Mouse (Mus musculus) limb, embryonic 14.5 days (tissue): ENCODE data around the gene Tnrc6a. TPM values are rescaled to one million over a fixed set of nuclear protein-coding genes. Genes with fewer than 3 reads are reported as not detected.

Experiments
- ATAC-seq: fragments of 200-750 bp; cut with Nextera tagmentation; 2 replicates; pipeline ENCODE4 v1.8.0; 2017; ENCODE audit warnings: low read depth, moderate number of reproducible peaks, moderate TSS enrichment; ENCODE audit not compliant: low FRiP score
- DNase-seq: peaks from one replicate; pipeline ENCODE4 v3.0.0-alpha.2; 2015; ENCODE audit warnings: low spot score
- H3K27ac ChIP-seq: fragments of 300-500 bp; sonication (generic); replicated peaks from 2 replicates; pipeline ENCODE4 v1.5.1; 2014; ENCODE audit warnings: low read depth, mild to moderate bottlenecking, low read length, moderate library complexity, mixed read lengths
- H3K27me3 ChIP-seq: fragments of 300-500 bp; sonication (generic); 2 replicates; pipeline ENCODE4 v1.6.1; 2014; ENCODE audit warnings: low read length, mixed read lengths; ENCODE audit not compliant: control insufficient read depth, insufficient read depth
- H3K36me3 ChIP-seq: fragments of 300-500 bp; sonication (generic); 2 replicates; pipeline ENCODE4 v1.6.1; 2014; ENCODE audit warnings: mild to moderate bottlenecking, low read length, moderate library complexity, mixed read lengths; ENCODE audit not compliant: control insufficient read depth, insufficient read depth
- H3K4me1 ChIP-seq: fragments of 300-500 bp; sonication (generic); 2 replicates; pipeline ENCODE4 v1.6.1; 2014; ENCODE audit warnings: antibody characterized with exemption, low read length, mixed read lengths; ENCODE audit not compliant: control insufficient read depth, insufficient read depth
- H3K4me2 ChIP-seq: fragments of 300-500 bp; sonication (generic); replicated peaks from 2 replicates; pipeline ENCODE4 v1.6.1; 2014; ENCODE audit warnings: low read depth, mild to moderate bottlenecking, low read length, moderate library complexity; ENCODE audit not compliant: severe bottlenecking
- H3K4me3 ChIP-seq: fragments of 300-500 bp; sonication (generic); replicated peaks from 2 replicates; pipeline ENCODE4 v1.5.1; 2014; ENCODE audit warnings: low read length
- H3K9ac ChIP-seq: fragments of 300-500 bp; sonication (generic); 2 replicates; pipeline ENCODE4 v1.6.1; 2014; ENCODE audit warnings: mild to moderate bottlenecking, low read depth, low read length, moderate library complexity; ENCODE audit not compliant: severe bottlenecking
- H3K9me3 ChIP-seq: fragments of 300-500 bp; sonication (generic); 2 replicates; pipeline ENCODE4 v1.6.1; 2016; ENCODE audit warnings: low read length; ENCODE audit not compliant: control insufficient read depth
- POLR2A ChIP-seq: fragments of 200-500 bp; IDR thresholded peaks from 2 replicates; pipeline ENCODE4 v1.8.0; 2012; ENCODE audit warnings: inconsistent platforms, mild to moderate bottlenecking, moderate library complexity, borderline replicate concordance; ENCODE audit not compliant: insufficient read depth, insufficient read length; ENCODE audit errors: extremely low read depth
- WGBS: fragments of 180-500 bp; shearing (Covaris S2); extraction: QIAGEN DNeasy Blood & Tissue Kit; methylation state at CpG from one replicate; pipeline ENCODE4 v1.1.7; 2014; 5-methylcytosine and 5-hydroxymethylcytosine counted together
- polyA plus RNA-seq, 2 experiments: library from polyadenylated mRNA; depleted of rRNA in 1 of 2; stranded (reverse) in 1 of 2; unstranded in 1 of 2; fragments of >200 nt; fragmentation: Nextera tagmentation in 1 of 2; extraction: Ambion mirVana in 1 of 2; gene quantifications; 2 replicates each; pipeline versions ENCODE4 v1.2.1 to v1.2.3; 2012 to 2014

Gene Tnrc6a
- polyA plus RNA-seq, 2 experiments, result 44.3 to 62.3 TPM

DNA sequence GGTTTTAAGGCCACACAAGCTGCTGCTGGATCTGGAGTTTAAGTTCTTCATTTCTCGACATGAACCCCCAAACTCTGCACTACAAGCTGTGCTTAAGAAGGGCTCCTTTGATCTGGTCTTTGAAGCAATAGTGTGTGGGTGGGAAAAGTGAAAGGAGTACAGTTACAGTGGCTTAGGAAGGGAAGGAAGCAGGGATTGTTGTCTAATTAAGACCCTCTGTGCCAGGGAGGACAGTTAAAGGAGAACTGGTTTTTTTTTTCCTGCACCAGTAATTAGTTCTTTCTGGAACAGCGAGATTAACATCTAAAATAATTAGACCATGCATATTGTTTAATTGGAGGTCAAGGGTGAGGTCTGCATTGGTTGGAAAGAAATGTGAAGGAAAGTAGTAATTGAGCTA lies 11.2 kb downstream of the Tnrc6a start:
- Histone ChIP-seq H3K27ac (no peak overlapping the region), H3K4me2 (no peak overlapping the region), H3K27me3 (no peaks in the 10 kb centered on the region), H3K9me3 (no peaks in the 10 kb centered on the region), H3K4me3 (no peak overlapping the region), H3K4me1 (peaks cover 6% of the 10 kb centered on the region), H3K9ac (no peak overlapping the region), H3K36me3 (peaks cover 34% of the 10 kb centered on the region)
- TF ChIP-seq POLR2A, result no peak
- WGBS, result 8% methylated on average over 2 of the region's 2 CpGs
- ATAC-seq (no peak), DNase-seq (no peak)

DNA sequence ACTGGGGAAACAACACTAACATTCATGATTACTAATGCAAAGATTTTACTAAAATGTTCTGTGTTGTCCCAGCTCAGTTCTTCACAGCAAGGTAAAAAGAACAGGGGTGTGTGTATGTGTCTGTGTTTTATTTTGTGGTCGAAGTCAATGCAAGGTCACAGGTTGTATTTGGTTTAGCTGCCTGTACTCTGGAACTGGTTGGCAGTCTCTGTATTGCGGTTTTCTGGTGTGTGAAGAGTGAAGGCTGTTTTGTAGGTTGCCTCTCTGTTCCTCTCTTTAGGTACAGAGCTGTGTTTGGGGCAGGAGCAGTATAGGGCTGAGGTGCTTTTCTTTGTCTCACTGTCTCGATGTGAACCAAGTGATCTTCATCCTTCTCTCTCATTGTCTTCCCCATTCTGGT lies 12.0 kb downstream of the Tnrc6a start:
- Histone ChIP-seq H3K27ac (no peak overlapping the region), H3K9me3 (no peaks in the 10 kb centered on the region), H3K4me2 (no peak overlapping the region), H3K4me1 (peaks cover 6% of the 10 kb centered on the region), H3K36me3 (peaks cover 30% of the 10 kb centered on the region), H3K9ac (no peak overlapping the region), H3K27me3 (no peaks in the 10 kb centered on the region), H3K4me3 (no peak overlapping the region)
- ATAC-seq (no peak), DNase-seq (no peak)
- WGBS, result 83% methylated on average over 3 of the region's 3 CpGs
- TF ChIP-seq POLR2A, result no peak

DNA sequence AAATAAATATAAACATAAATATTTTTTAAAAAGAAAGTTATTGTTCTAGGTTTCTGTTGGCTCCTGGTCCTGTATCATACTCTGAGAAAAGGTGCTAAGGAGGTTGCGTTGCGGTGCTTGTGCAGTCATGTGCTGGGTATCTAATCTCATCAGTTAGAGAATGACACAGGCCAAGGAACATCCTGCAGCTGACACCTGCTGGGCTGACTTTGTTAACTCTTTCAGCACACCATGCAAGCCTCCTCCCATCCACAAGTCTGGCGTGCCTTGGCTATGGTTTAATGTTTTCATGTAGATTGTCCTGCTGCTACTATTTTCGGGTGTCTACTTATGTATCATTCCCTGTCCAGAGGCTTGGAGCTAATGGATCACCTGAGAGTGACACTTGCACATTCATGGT lies 14.3 kb downstream of the Tnrc6a start:
- H3K4me2 ChIP-seq, result no peak overlapping the region
- H3K4me3 ChIP-seq, result no peak overlapping the region
- no peak for TF ChIP-seq POLR2A
- no peak for ATAC-seq
- H3K27ac ChIP-seq, result no peak overlapping the region
- peaks cover 20% of the 10 kb centered on the region for H3K36me3 ChIP-seq
- no peak overlapping the region for H3K9ac ChIP-seq
- no peaks in the 10 kb centered on the region for H3K27me3 ChIP-seq
- no peak for DNase-seq
- WGBS, result 88% methylated on average over 4 of the region's 4 CpGs
- H3K9me3 ChIP-seq, result no peaks in the 10 kb centered on the region
- peaks cover 6% of the 10 kb centered on the region for H3K4me1 ChIP-seq

DNA sequence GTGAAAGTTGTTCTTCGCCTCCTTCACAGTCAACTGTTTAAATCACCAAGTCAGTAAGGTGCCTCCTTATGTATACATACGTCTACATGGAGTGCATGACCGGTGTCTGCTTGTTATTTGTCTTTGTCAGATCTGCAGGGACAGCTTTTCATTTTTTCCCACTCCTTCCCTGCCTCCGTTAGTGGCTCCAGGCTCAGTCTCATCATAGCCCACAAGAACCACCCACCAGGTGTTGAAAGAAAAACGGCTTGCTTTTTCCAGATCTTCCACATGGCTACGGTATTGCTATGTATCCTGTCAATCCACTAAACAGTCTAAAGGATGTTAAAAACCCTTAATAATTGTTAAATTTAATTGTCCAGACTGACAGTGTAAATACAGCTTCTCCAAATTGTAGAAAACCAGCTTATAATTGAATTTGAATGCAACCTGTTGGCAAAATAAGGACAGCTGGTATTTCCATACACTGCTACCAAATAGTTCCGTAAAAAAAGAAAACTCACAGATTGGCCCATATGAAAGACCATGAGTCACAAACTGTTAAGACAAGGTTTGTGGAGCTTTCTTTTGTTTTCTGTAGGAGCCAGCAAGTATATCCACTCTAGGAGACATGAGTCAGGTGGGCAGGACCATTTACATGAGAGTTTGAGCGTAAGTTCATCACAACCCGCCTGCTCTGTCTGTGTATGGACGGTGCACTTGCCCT lies 22.6 kb downstream of the Tnrc6a start:
- DNase-seq (no peak), ATAC-seq (no peak)
- Histone ChIP-seq H3K27me3 (no peaks in the 10 kb centered on the region), H3K27ac (no peak overlapping the region), H3K9ac (no peak overlapping the region), H3K4me3 (no peak overlapping the region), H3K4me2 (no peak overlapping the region), H3K9me3 (no peaks in the 10 kb centered on the region), H3K36me3 (peaks cover 34% of the 10 kb centered on the region), H3K4me1 (no peaks in the 10 kb centered on the region)
- WGBS, result 81% methylated on average over 10 of the region's 10 CpGs
- TF ChIP-seq POLR2A, result no peak

DNA sequence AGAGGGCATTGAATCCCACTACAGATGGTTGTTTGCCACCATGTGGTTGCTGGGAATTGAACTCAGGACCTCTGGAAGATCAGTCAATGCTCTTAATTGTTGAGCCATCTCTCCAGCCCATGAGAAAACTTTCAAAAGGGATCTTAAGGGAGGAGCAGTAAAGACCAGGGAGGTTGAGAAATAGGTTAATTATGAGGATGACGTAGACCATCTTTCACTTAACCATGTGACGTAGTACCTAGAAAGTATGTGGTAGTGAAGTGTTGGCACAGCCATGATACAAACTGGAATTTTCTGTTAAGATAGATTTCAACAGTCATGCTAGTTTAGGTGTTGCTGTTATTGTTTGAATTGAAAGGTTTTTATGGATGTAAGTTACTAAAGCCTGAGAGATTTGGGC lies 24.1 kb downstream of the Tnrc6a start:
- Histone ChIP-seq H3K27me3 (no peaks in the 10 kb centered on the region), H3K4me2 (no peak overlapping the region), H3K4me1 (no peaks in the 10 kb centered on the region), H3K4me3 (no peak overlapping the region), H3K36me3 (peaks cover 41% of the 10 kb centered on the region), H3K9me3 (no peaks in the 10 kb centered on the region), H3K9ac (no peak overlapping the region), H3K27ac (no peak overlapping the region)
- no peak for TF ChIP-seq POLR2A
- ATAC-seq (no peak), DNase-seq (no peak)
- WGBS, result 94% methylated on average over 2 of the region's 2 CpGs
